Mouse (Mus musculus): ENCODE measurements around the gene Ubald1. TPM values are rescaled to one million over a fixed set of nuclear protein-coding genes. Genes with fewer than 3 reads are reported as not detected.
A peak's percentile ranks its signal among the peaks of the same experiment; 100 is the strongest.

Ubald1 gene
- polyA plus RNA-seq, 1 experiment, result not detected

- TF ChIP-seq POLR2A (IDR thresholded peaks at IDR 0.05; ENCODE audit: insufficient read depth, low read depth, low read length) (no peak), CTCF (IDR thresholded peaks at IDR 0.05; ENCODE audit: insufficient read depth, low read depth, low read length) (no peak)
- WGBS, result 19% methylated on average over 5 of the region's 5 CpGs
- peak overlapping the region; percentile 34; the same call in 1 of the 2 replicates for H3K27ac ChIP-seq (ENCODE audit: insufficient read depth, low read depth, low read length)
- H3K4me3 ChIP-seq (ENCODE audit: insufficient read depth, low read depth, low read length), result peak overlapping the region; percentile 21
- peaks cover 30% of the 10 kb centered on the region for H3K4me1 ChIP-seq (ENCODE audit: control insufficient read depth, insufficient read depth, low read length)
Observed at GRCm38 (mm10) chr16:4878192-4878885, 1.8 kb downstream of the Ubald1 start.

GRCm38 (mm10) chr16:4877701-4878100 lies 2.4 kb downstream of the Ubald1 start:
- Histone ChIP-seq H3K27ac (ENCODE audit: insufficient read depth, low read depth, low read length) (no peak overlapping the region), H3K4me3 (ENCODE audit: insufficient read depth, low read depth, low read length) (peak overlapping the region; percentile 21), H3K4me1 (ENCODE audit: control insufficient read depth, insufficient read depth, low read length) (peaks cover 30% of the 10 kb centered on the region)
- WGBS, result 63% methylated on average over 3 of the region's 3 CpGs
- TF ChIP-seq CTCF (IDR thresholded peaks at IDR 0.05; ENCODE audit: insufficient read depth, low read depth, low read length), result no peak
- no peak for TF ChIP-seq POLR2A (IDR thresholded peaks at IDR 0.05; ENCODE audit: insufficient read depth, low read depth, low read length)

- TF ChIP-seq CTCF (IDR thresholded peaks at IDR 0.05; ENCODE audit: insufficient read depth, low read depth, low read length) (no peak), POLR2A (IDR thresholded peaks at IDR 0.05; ENCODE audit: insufficient read depth, low read depth, low read length) (no peak)
- no peak overlapping the region for H3K4me3 ChIP-seq (ENCODE audit: insufficient read depth, low read depth, low read length)
- WGBS, result 73% methylated on average over 4 of the region's 4 CpGs
- H3K4me1 ChIP-seq (ENCODE audit: control insufficient read depth, insufficient read depth, low read length), result peaks cover 30% of the 10 kb centered on the region
- no peak overlapping the region for H3K27ac ChIP-seq (ENCODE audit: insufficient read depth, low read depth, low read length)
Observed at GRCm38 (mm10) chr16:4877195-4877594, 2.9 kb downstream of the Ubald1 start.

- TF ChIP-seq CTCF (IDR thresholded peaks at IDR 0.05; ENCODE audit: insufficient read depth, low read depth, low read length), result no peak
- no peak overlapping the region for H3K27ac ChIP-seq (ENCODE audit: insufficient read depth, low read depth, low read length)
- peaks cover 30% of the 10 kb centered on the region for H3K4me1 ChIP-seq (ENCODE audit: control insufficient read depth, insufficient read depth, low read length)
- H3K4me3 ChIP-seq (ENCODE audit: insufficient read depth, low read depth, low read length), result no peak overlapping the region
- 64% methylated on average over 8 of the region's 8 CpGs for WGBS
Observed at GRCm38 (mm10) chr16:4876033-4876680, 4.0 kb downstream of the Ubald1 start.

DNA sequence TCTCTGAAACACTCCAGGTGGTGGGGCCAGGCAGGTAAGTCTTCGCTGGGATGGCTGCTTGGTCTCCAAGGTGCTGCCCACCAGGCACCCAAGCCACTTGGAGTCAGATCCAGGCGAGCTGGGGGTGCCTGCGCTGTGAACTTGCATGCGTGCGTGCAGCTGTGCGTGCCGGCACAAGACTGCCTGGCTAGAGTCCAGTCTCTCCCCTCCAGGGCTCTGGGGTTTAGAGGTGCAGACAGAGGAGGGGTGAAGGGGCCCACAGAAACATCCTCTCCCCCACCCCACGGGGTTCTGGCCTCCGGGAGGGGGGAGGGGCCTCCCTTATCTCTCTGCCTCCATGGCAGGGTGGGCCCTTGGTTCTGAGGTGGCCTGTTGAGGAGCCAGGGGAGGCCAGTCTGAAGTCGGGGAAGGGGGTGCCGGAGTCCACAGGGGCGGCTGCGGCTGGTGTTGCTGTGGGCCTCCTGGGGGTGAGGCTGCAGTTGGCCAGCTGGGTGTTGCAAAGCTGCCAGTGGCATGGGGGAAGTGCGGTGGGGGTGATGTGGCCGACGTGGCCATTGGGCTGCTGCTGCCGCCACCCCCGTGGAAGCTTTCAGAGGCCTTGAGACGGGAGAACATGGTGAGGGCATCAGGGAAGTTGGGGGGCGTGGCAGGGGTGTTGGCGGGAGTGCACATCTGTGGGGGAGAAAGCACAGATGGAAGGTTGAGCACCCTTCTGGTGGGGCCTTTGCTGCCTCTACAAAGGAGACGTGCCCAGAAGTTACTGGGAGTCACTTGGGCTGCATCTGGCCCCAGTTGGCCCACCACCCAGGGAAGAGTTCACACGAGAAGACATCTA lies 4.7 kb downstream of the Ubald1 start:
- TF ChIP-seq CTCF (IDR thresholded peaks at IDR 0.05; ENCODE audit: insufficient read depth, low read depth, low read length) (no peak), POLR2A (IDR thresholded peaks at IDR 0.05; ENCODE audit: insufficient read depth, low read depth, low read length) (no peak)
- 62% methylated on average over 23 of the region's 23 CpGs for WGBS
- Histone ChIP-seq H3K4me1 (ENCODE audit: control insufficient read depth, insufficient read depth, low read length) (peaks cover 30% of the 10 kb centered on the region), H3K4me3 (ENCODE audit: insufficient read depth, low read depth, low read length) (no peak overlapping the region), H3K27ac (ENCODE audit: insufficient read depth, low read depth, low read length) (no peak overlapping the region)

GRCm38 (mm10) chr16:4871926-4872325 lies 8.2 kb downstream of the Ubald1 start:
- 79% methylated on average over 2 of the region's 2 CpGs for WGBS
- TF ChIP-seq CTCF (IDR thresholded peaks at IDR 0.05; ENCODE audit: insufficient read depth, low read depth, low read length) (no peak), POLR2A (IDR thresholded peaks at IDR 0.05; ENCODE audit: insufficient read depth, low read depth, low read length) (no peak)
- peaks cover 16% of the 10 kb centered on the region for H3K4me1 ChIP-seq (ENCODE audit: control insufficient read depth, insufficient read depth, low read length)
- no peak overlapping the region for H3K4me3 ChIP-seq (ENCODE audit: insufficient read depth, low read depth, low read length)
- H3K27ac ChIP-seq (ENCODE audit: insufficient read depth, low read depth, low read length), result no peak overlapping the region

DNA sequence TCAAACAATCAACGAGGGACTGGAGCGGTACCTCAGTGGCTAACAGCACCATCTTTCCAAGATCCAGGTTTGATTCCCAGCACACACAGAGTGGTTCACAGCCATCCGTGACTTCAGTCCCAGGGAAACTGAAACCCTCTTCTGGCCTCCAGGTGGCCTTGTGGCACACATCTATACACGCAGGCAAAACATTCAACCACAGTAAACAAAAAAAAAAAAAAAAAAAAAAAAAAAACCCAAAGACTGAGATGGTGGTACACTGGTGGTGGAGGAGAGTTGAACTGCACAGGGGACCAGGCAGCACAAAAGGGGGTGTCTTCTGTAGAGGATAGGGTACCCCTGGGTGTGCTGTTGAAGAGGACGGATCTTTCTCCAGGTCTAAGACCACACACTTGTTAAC lies 9.6 kb downstream of the Ubald1 start:
- no peak overlapping the region for H3K4me3 ChIP-seq (ENCODE audit: insufficient read depth, low read depth, low read length)
- 89% methylated on average over 5 of the region's 5 CpGs for WGBS

GRCm38 (mm10) chr16:4866101-4866695 lies 13.9 kb downstream of the Ubald1 start:
- TF ChIP-seq POLR2A (IDR thresholded peaks at IDR 0.05; ENCODE audit: insufficient read depth, low read depth, low read length), result no peak
- no peak for TF ChIP-seq CTCF (IDR thresholded peaks at IDR 0.05; ENCODE audit: insufficient read depth, low read depth, low read length)
- 72% methylated on average over 7 of the region's 7 CpGs for WGBS
- 0 out of 2 replicates have a peak, but pooled peaks cover 2% of the 10 kb centered on the region for H3K4me1 ChIP-seq (ENCODE audit: control insufficient read depth, insufficient read depth, low read length)
- H3K27ac ChIP-seq (ENCODE audit: insufficient read depth, low read depth, low read length), result no peak overlapping the region
- no peak overlapping the region for H3K4me3 ChIP-seq (ENCODE audit: insufficient read depth, low read depth, low read length)

More for the DNA sequence above, 9.6 kb downstream of the Ubald1 start:
- TF ChIP-seq CTCF (IDR thresholded peaks at IDR 0.05; ENCODE audit: insufficient read depth, low read depth, low read length) (no peak), POLR2A (IDR thresholded peaks at IDR 0.05; ENCODE audit: insufficient read depth, low read depth, low read length) (no peak)
- peaks cover 6% of the 10 kb centered on the region for H3K4me1 ChIP-seq (ENCODE audit: control insufficient read depth, insufficient read depth, low read length)
- no peak overlapping the region for H3K27ac ChIP-seq (ENCODE audit: insufficient read depth, low read depth, low read length)
